Mouse (Mus musculus) liver, embryonic 15.5 days (tissue): ENCODE results near the gene Ssxb2. TPM values are rescaled to one million over a fixed set of nuclear protein-coding genes. Genes with fewer than 3 reads are reported as not detected.
"Not testable (repeated sequence)": the region's sequence is repeated elsewhere in the genome, so short reads cannot be mapped to it uniquely, and the experiment has no call there.

ENCODE experiments used
- ATAC-seq: fragments of 200-750 bp; cut with Nextera tagmentation; 2 replicates; pipeline ENCODE4 v1.8.0; 2017; ENCODE audit warnings: moderate number of reproducible peaks, mild to moderate bottlenecking, moderate library complexity; ENCODE audit not compliant: insufficient read depth
- H3K27ac ChIP-seq: fragments of 300-500 bp; sonication (generic); replicated peaks from 2 replicates; pipeline ENCODE4 v1.5.1; 2015; ENCODE audit warnings: mild to moderate bottlenecking, inconsistent platforms
- H3K27me3 ChIP-seq: fragments of 300-500 bp; sonication (generic); 2 replicates; pipeline ENCODE4 v1.6.1; 2015; ENCODE audit warnings: mild to moderate bottlenecking, inconsistent platforms
- H3K36me3 ChIP-seq: fragments of 300-500 bp; sonication (generic); replicated peaks from 2 replicates; pipeline ENCODE4 v1.6.1; 2015; ENCODE audit warnings: moderate library complexity, mild to moderate bottlenecking, inconsistent platforms
- H3K4me1 ChIP-seq: fragments of 300-500 bp; sonication (generic); replicated peaks from 2 replicates; pipeline ENCODE4 v1.6.1; 2015; ENCODE audit warnings: inconsistent platforms
- H3K4me2 ChIP-seq: fragments of 300-500 bp; sonication (generic); 2 replicates; pipeline ENCODE4 v1.6.1; 2015; ENCODE audit warnings: moderate library complexity, mild to moderate bottlenecking, inconsistent platforms
- H3K4me3 ChIP-seq: fragments of 300-500 bp; sonication (generic); replicated peaks from 2 replicates; pipeline ENCODE4 v1.5.1; 2015; ENCODE audit warnings: mild to moderate bottlenecking, inconsistent platforms
- H3K9ac ChIP-seq: fragments of 300-500 bp; sonication (generic); 2 replicates; pipeline ENCODE4 v1.6.1; 2015; ENCODE audit warnings: moderate library complexity, mild to moderate bottlenecking, inconsistent platforms
- H3K9me3 ChIP-seq: fragments of 300-500 bp; sonication (generic); replicated peaks from 2 replicates; pipeline ENCODE4 v1.6.1; 2016; ENCODE audit warnings: inconsistent platforms
- WGBS: fragments of 180-500 bp; shearing (Covaris S2); methylation state at CpG from one replicate; pipeline ENCODE4 v1.1.7; 2015; ENCODE audit warnings: mixed read lengths; ENCODE audit not compliant: insufficient replicate concordance; 5-methylcytosine and 5-hydroxymethylcytosine counted together
- polyA plus RNA-seq: library from polyadenylated mRNA; unstranded; fragments of >200 nt; fragmentation: Nextera tagmentation; extraction: Ambion mirVana; gene quantifications from 2 replicates; pipeline ENCODE4 v1.2.1, GENCODE M21; 2015

Ssxb2 gene
- polyA plus RNA-seq = not detected in 2 replicates

DNA sequence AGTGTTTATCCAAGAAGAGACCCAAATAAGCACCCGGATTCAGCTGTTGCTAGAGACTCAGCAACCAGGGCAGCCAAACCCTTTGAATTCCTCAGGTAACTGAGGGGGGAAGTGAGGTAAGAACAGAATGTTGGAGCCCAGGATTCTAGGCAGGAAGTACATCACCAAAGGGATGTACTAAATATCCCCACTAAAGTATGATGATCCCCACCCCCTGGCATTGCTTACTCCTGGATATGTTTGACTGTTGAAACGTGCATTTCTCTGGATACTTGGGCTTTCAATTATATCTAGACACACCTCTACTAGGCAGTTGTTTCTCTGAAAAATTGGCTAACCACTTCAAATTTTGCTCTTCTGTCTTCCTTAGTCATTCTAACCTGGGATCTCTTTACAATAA, at the start of gene Ssxb2:
Ssxb2 (minus strand) TSS at position 101 of the 400 bp plus-strand sequence.
- not testable (repeated sequence) for H3K9me3 ChIP-seq, H3K4me2 ChIP-seq, H3K27ac ChIP-seq, H3K9ac ChIP-seq, H3K4me1 ChIP-seq, H3K36me3 ChIP-seq, H3K4me3 ChIP-seq, ATAC-seq, H3K27me3 ChIP-seq
- WGBS = 43% methylated on average over 2 of the region's 2 CpGs

GRCm38 (mm10) chrX:8413005-8413404, 48.5 kb downstream of the Ssxb2 start, which contains the start of gene Ssxb1:
TSS of gene Ssxb1 (plus strand) at chrX:8413305.
- not testable (repeated sequence) for H3K9ac ChIP-seq, H3K36me3 ChIP-seq, H3K27me3 ChIP-seq, H3K27ac ChIP-seq, H3K4me2 ChIP-seq, H3K4me3 ChIP-seq, ATAC-seq, H3K4me1 ChIP-seq, H3K9me3 ChIP-seq
- WGBS = 18% methylated on average over 1 of the region's 1 CpGs

Other genes with a start within 250 kb of the Ssxb2 start
- 34.0 and 36.4 TPM in 2 replicates for gene Ftsj1, start 209.3 kb downstream of the Ssxb2 start, polyA plus RNA-seq
- 67.3 and 70.0 TPM in 2 replicates for gene Slc38a5, start 190.6 kb downstream of the Ssxb2 start, polyA plus RNA-seq
- not detected in 2 replicates for gene Ssxb10, start 134.3 kb downstream of the Ssxb2 start, polyA plus RNA-seq
- gene Ssxb9, start 94.7 kb downstream of the Ssxb2 start, polyA plus RNA-seq = not detected in 2 replicates
- not detected in 2 replicates for gene Ssxb1, start 48.4 kb downstream of the Ssxb2 start, polyA plus RNA-seq
- gene Gm14459, start 63.2 kb upstream of the Ssxb2 start, polyA plus RNA-seq = not detected in 2 replicates
- gene Ssxb6, start 86.5 kb upstream of the Ssxb2 start, polyA plus RNA-seq = not detected in 2 replicates
- not detected in 2 replicates for gene Ssxb3, start 130.1 kb upstream of the Ssxb2 start, polyA plus RNA-seq
- gene Ssxb8, start 229.1 kb upstream of the Ssxb2 start, polyA plus RNA-seq = not detected in 2 replicates